Mouse (Mus musculus): Measurements from ENCODE around the gene G0s2. TPM values are rescaled to one million over a fixed set of nuclear protein-coding genes. Genes with fewer than 3 reads are reported as not detected.
A peak's percentile ranks its signal among the peaks of the same experiment; 100 is the strongest.

The G0s2 gene
- polyA plus RNA-seq, 1 experiment from 2014 or later = 10.1 TPM

DNA sequence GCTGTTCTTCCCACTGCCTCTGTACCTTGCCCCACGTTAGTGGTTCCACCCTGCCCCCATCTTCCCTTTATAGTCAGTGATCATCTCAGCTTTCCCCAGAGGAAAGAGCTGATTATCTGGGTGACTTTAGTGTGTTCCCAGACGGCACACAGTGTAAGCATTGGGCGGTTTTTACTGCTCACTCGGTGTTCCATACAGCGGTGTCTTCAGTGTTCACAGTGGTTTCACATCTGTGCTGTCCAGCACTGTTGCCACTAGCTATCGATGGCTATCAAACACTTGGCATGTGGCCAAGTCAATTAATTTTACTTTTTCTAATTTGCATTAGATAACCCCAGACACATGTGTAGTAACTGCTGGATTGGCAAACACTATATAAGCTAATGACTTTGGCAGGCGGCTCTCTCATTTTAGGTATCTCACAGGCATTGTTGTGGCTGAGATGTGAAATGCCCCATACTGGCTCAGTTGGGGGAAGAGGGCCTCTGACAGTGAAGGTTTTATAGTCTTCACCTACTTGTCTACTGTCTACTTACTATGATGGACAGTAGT is 11.3 kb upstream of the G0s2 start:
- Histone ChIP-seq H3K36me3 (ENCODE audit: control insufficient read depth, insufficient read depth) (no peaks in the 10 kb centered on the region), H3K27ac (ENCODE audit: low read depth, low read length) (no peak overlapping the region), H3K4me2 (replicated peaks; ENCODE audit: low read depth) (no peak overlapping the region), H3K9ac (ENCODE audit: low read depth, low read length) (no peak overlapping the region), H3K27me3 (replicated peaks; ENCODE audit: control insufficient read depth, insufficient read depth, low read length) (no peaks in the 10 kb centered on the region), H3K4me1 (replicated peaks; ENCODE audit: control insufficient read depth, insufficient read depth, low read length) (no peaks in the 10 kb centered on the region), H3K9me3 (ENCODE audit: control insufficient read depth) (no peaks in the 10 kb centered on the region), H3K4me3 (ENCODE audit: low read depth, low read length) (no peak overlapping the region)
- WGBS = 47% methylated on average over 7 of the region's 7 CpGs
- ATAC-seq = peak; percentile 26; the same call in 1 of the 2 replicates
- TF ChIP-seq CTCF (IDR thresholded peaks at IDR 0.05; ENCODE audit: low read depth) = no peak

- Histone ChIP-seq H3K9ac (ENCODE audit: low read depth, low read length) (no peak overlapping the region), H3K27ac (ENCODE audit: low read depth, low read length) (no peak overlapping the region), H3K4me3 (ENCODE audit: low read depth, low read length) (no peak overlapping the region), H3K9me3 (ENCODE audit: control insufficient read depth) (no peaks in the 10 kb centered on the region), H3K4me1 (replicated peaks; ENCODE audit: control insufficient read depth, insufficient read depth, low read length) (no peaks in the 10 kb centered on the region), H3K36me3 (ENCODE audit: control insufficient read depth, insufficient read depth) (no peaks in the 10 kb centered on the region), H3K27me3 (replicated peaks; ENCODE audit: control insufficient read depth, insufficient read depth, low read length) (no peaks in the 10 kb centered on the region), H3K4me2 (replicated peaks; ENCODE audit: low read depth) (no peak overlapping the region)
- WGBS = 90% methylated on average over 2 of the region's 2 CpGs
- ATAC-seq = no peak
- TF ChIP-seq CTCF (IDR thresholded peaks at IDR 0.05; ENCODE audit: low read depth) = no peak
These were observed 8.3 kb upstream of the G0s2 start for GRCm38 (mm10) chr1:193281344-193281743.

DNA sequence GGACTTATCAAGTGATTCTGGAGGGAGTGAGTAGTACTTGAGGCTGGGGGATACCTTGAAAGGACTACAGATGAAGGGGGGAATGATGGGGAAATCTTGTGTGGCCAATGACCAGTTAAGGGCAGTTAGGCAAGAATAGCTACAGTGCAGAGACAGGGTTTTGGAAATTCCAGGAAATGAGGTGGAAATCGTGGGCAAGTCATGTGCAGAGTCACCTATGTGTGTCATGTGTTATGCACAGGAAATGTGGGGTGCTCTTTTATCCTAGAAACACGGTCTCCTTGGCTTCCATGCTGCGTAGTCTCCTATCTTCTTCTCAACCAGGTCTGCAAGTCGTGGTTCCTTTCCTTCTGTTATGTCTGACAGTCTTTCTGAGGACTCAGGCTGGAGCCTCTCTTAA is 6.5 kb upstream of the G0s2 start:
- H3K27me3 ChIP-seq (replicated peaks; ENCODE audit: control insufficient read depth, insufficient read depth, low read length) = no peaks in the 10 kb centered on the region
- no peak for ATAC-seq
- TF ChIP-seq CTCF (IDR thresholded peaks at IDR 0.05; ENCODE audit: low read depth) = no peak
- H3K9ac ChIP-seq (ENCODE audit: low read depth, low read length) = no peak overlapping the region
- H3K4me2 ChIP-seq (replicated peaks; ENCODE audit: low read depth) = no peak overlapping the region
- WGBS = 78% methylated on average over 4 of the region's 4 CpGs
- no peak overlapping the region for H3K27ac ChIP-seq (ENCODE audit: low read depth, low read length)
- no peak overlapping the region for H3K4me3 ChIP-seq (ENCODE audit: low read depth, low read length)
- H3K4me1 ChIP-seq (replicated peaks; ENCODE audit: control insufficient read depth, insufficient read depth, low read length) = no peaks in the 10 kb centered on the region
- H3K36me3 ChIP-seq (ENCODE audit: control insufficient read depth, insufficient read depth) = no peaks in the 10 kb centered on the region
- no peaks in the 10 kb centered on the region for H3K9me3 ChIP-seq (ENCODE audit: control insufficient read depth)

GRCm38 (mm10) chr1:193278414-193279045 is 5.5 kb upstream of the G0s2 start:
- H3K4me2 ChIP-seq (replicated peaks; ENCODE audit: low read depth) = no peak overlapping the region
- no peak for ATAC-seq
- no peaks in the 10 kb centered on the region for H3K4me1 ChIP-seq (replicated peaks; ENCODE audit: control insufficient read depth, insufficient read depth, low read length)
- H3K4me3 ChIP-seq (ENCODE audit: low read depth, low read length) = no peak overlapping the region
- no peak overlapping the region for H3K9ac ChIP-seq (ENCODE audit: low read depth, low read length)
- H3K27me3 ChIP-seq (replicated peaks; ENCODE audit: control insufficient read depth, insufficient read depth, low read length) = no peaks in the 10 kb centered on the region
- no peak overlapping the region for H3K27ac ChIP-seq (ENCODE audit: low read depth, low read length)
- H3K36me3 ChIP-seq (ENCODE audit: control insufficient read depth, insufficient read depth) = no peaks in the 10 kb centered on the region
- WGBS = 67% methylated on average over 6 of the region's 6 CpGs
- no peak for TF ChIP-seq CTCF (IDR thresholded peaks at IDR 0.05; ENCODE audit: low read depth)
- no peaks in the 10 kb centered on the region for H3K9me3 ChIP-seq (ENCODE audit: control insufficient read depth)

GRCm38 (mm10) chr1:193274407-193275071 is 1.5 kb upstream of the G0s2 start:
- no peak for ATAC-seq
- Histone ChIP-seq H3K36me3 (ENCODE audit: control insufficient read depth, insufficient read depth) (no peaks in the 10 kb centered on the region), H3K27ac (ENCODE audit: low read depth, low read length) (no peak overlapping the region), H3K9ac (ENCODE audit: low read depth, low read length) (no peak overlapping the region), H3K9me3 (ENCODE audit: control insufficient read depth) (no peaks in the 10 kb centered on the region), H3K4me2 (replicated peaks; ENCODE audit: low read depth) (no peak overlapping the region), H3K4me1 (replicated peaks; ENCODE audit: control insufficient read depth, insufficient read depth, low read length) (0 out of 2 replicates have a peak, but pooled peaks cover 3% of the 10 kb centered on the region), H3K27me3 (replicated peaks; ENCODE audit: control insufficient read depth, insufficient read depth, low read length) (no peaks in the 10 kb centered on the region), H3K4me3 (ENCODE audit: low read depth, low read length) (no peak overlapping the region)
- TF ChIP-seq CTCF (IDR thresholded peaks at IDR 0.05; ENCODE audit: low read depth) = no peak
- WGBS = 71% methylated on average over 8 of the region's 8 CpGs

DNA sequence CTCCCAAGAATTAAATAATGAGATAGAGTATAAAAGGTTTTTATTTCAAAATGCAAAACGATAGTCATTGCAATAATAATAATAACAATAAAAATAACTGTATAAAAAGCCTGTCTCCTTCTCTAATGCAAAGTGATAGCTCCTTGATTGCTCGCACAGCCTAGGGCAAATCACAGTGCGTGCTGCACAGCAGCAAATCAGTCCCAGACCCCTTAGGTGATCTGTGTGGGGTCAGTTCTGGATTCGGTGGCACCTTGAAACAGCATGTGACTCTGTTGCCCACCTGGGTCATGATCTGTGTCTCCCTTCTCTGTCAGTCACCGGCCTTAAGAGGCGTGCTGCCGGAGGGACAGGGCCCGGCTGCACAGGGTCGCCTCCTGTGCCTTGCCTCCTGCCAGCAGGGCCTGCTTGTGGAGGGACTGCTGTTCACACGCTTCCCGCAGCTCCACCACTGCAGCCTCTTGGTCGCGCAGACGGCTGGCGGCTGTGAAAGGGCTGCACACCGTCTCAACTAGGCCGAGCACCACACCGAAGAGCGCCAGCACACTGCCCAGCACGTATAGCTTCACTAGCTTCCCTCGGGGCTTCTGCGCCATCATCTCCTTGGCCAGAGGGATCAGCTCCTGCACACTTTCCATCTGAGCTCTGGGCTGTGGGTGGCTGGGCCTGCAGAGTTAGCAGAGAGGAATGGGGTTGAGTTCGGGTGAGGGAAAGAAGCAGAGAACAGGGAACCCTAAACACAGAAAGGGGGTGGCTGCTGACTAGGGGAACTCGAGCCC is 691 bp downstream of the G0s2 start:
- H3K9me3 ChIP-seq (ENCODE audit: control insufficient read depth) = no peaks in the 10 kb centered on the region
- no peaks in the 10 kb centered on the region for H3K27me3 ChIP-seq (replicated peaks; ENCODE audit: control insufficient read depth, insufficient read depth, low read length)
- no peaks in the 10 kb centered on the region for H3K36me3 ChIP-seq (ENCODE audit: control insufficient read depth, insufficient read depth)
- 0 out of 2 replicates have a peak, but pooled peaks have one; percentile 13 for TF ChIP-seq CTCF (IDR thresholded peaks at IDR 0.05; ENCODE audit: low read depth)
- 0 out of 2 replicates have a peak, but pooled peaks cover 3% of the 10 kb centered on the region for H3K4me1 ChIP-seq (replicated peaks; ENCODE audit: control insufficient read depth, insufficient read depth, low read length)
- H3K4me3 ChIP-seq (ENCODE audit: low read depth, low read length) = peak overlapping the region; percentile 30
- WGBS = 40% methylated on average over 24 of the region's 24 CpGs
- ATAC-seq = peak; percentile 12; the same call in 1 of the 2 replicates
- H3K9ac ChIP-seq (ENCODE audit: low read depth, low read length) = peak overlapping the region; percentile 48; the same call in 1 of the 2 replicates
- H3K27ac ChIP-seq (ENCODE audit: low read depth, low read length) = peak overlapping the region; percentile 28
- H3K4me2 ChIP-seq (replicated peaks; ENCODE audit: low read depth) = peak overlapping the region; percentile 63

Measured in intestine, postnatal 0 days (tissue).